Mouse (Mus musculus) limb, embryonic 15.5 days (tissue): Measurements from ENCODE around the gene Dlgap1. TPM values are rescaled to one million over a fixed set of nuclear protein-coding genes. Genes with fewer than 3 reads are reported as not detected.

ENCODE experiments used
- ATAC-seq: fragments of 200-750 bp; cut with Nextera tagmentation; 2 replicates; pipeline ENCODE4 v1.8.0; 2017; ENCODE audit warnings: low read depth, moderate TSS enrichment; ENCODE audit not compliant: insufficient number of reproducible peaks, low FRiP score, low TSS enrichment
- H3K27ac ChIP-seq: fragments of 300-500 bp; sonication (generic); 2 replicates; pipeline ENCODE4 v1.5.1; 2015; ENCODE audit warnings: moderate library complexity, mild to moderate bottlenecking, inconsistent platforms
- H3K27me3 ChIP-seq: fragments of 300-500 bp; sonication (generic); 2 replicates; pipeline ENCODE4 v1.6.1; 2015; ENCODE audit warnings: inconsistent platforms
- H3K36me3 ChIP-seq: fragments of 300-500 bp; sonication (generic); 2 replicates; pipeline ENCODE4 v1.6.1; 2015; ENCODE audit warnings: inconsistent platforms
- H3K4me1 ChIP-seq: fragments of 300-500 bp; sonication (generic); 2 replicates; pipeline ENCODE4 v1.6.1; 2015; ENCODE audit warnings: inconsistent platforms
- H3K4me2 ChIP-seq: fragments of 300-500 bp; sonication (generic); 2 replicates; pipeline ENCODE4 v1.6.1; 2015; ENCODE audit warnings: mild to moderate bottlenecking, inconsistent platforms
- H3K4me3 ChIP-seq: fragments of 300-500 bp; sonication (generic); 2 replicates; pipeline ENCODE4 v1.5.1; 2015; ENCODE audit warnings: mild to moderate bottlenecking, inconsistent platforms
- H3K9ac ChIP-seq: fragments of 300-500 bp; sonication (generic); 2 replicates; pipeline ENCODE4 v1.6.1; 2015; ENCODE audit warnings: inconsistent platforms
- H3K9me3 ChIP-seq: fragments of 300-500 bp; sonication (generic); 2 replicates; pipeline ENCODE4 v1.6.1; 2016; ENCODE audit warnings: inconsistent platforms
- WGBS: fragments of 180-500 bp; shearing (Covaris S2); methylation state at CpG from one replicate; pipeline ENCODE4 v1.1.7; 2015; 5-methylcytosine and 5-hydroxymethylcytosine counted together
- polyA plus RNA-seq: library from polyadenylated mRNA; unstranded; fragments of >200 nt; fragmentation: Nextera tagmentation; extraction: Ambion mirVana; gene quantifications from 2 replicates; pipeline ENCODE4 v1.2.1, GENCODE M21; 2015

Dlgap1 gene
- polyA plus RNA-seq, 1 experiment from 2014 or later: 3.1 TPM

GRCm38 (mm10) chr17:70307418-70308176 is 338.7 kb downstream of the Dlgap1 start:
- no peaks in the 10 kb centered on the region for H3K36me3 ChIP-seq
- H3K27ac ChIP-seq: no peak overlapping the region
- H3K27me3 ChIP-seq: no peaks in the 10 kb centered on the region
- H3K9me3 ChIP-seq: no peaks in the 10 kb centered on the region
- ATAC-seq: no peak
- no peak overlapping the region for H3K4me3 ChIP-seq
- H3K4me1 ChIP-seq: no peaks in the 10 kb centered on the region
- H3K4me2 ChIP-seq: no peak overlapping the region
- 66% methylated on average over 11 of the region's 11 CpGs for WGBS
- H3K9ac ChIP-seq: no peak overlapping the region

GRCm38 (mm10) chr17:70308364-70309231 is 339.7 kb downstream of the Dlgap1 start:
- Histone ChIP-seq H3K36me3 (no peaks in the 10 kb centered on the region), H3K27me3 (no peaks in the 10 kb centered on the region), H3K4me3 (no peak overlapping the region), H3K9me3 (no peaks in the 10 kb centered on the region), H3K9ac (no peak overlapping the region), H3K4me1 (no peaks in the 10 kb centered on the region), H3K4me2 (no peak overlapping the region), H3K27ac (no peak overlapping the region)
- no peak for ATAC-seq
- 71% methylated on average over 22 of the region's 22 CpGs for WGBS

GRCm38 (mm10) chr17:70316327-70316726 is 347.5 kb downstream of the Dlgap1 start:
- H3K9ac ChIP-seq: no peak overlapping the region
- H3K27ac ChIP-seq: no peak overlapping the region
- H3K4me2 ChIP-seq: no peak overlapping the region
- no peak overlapping the region for H3K4me3 ChIP-seq
- WGBS: 74% methylated on average over 5 of the region's 5 CpGs
- H3K36me3 ChIP-seq: no peaks in the 10 kb centered on the region
- no peaks in the 10 kb centered on the region for H3K4me1 ChIP-seq
- no peak for ATAC-seq
- no peaks in the 10 kb centered on the region for H3K9me3 ChIP-seq
- no peaks in the 10 kb centered on the region for H3K27me3 ChIP-seq

- no peaks in the 10 kb centered on the region for H3K4me1 ChIP-seq
- no peak overlapping the region for H3K9ac ChIP-seq
- no peak overlapping the region for H3K4me3 ChIP-seq
- no peaks in the 10 kb centered on the region for H3K36me3 ChIP-seq
- no peak overlapping the region for H3K4me2 ChIP-seq
- no peaks in the 10 kb centered on the region for H3K27me3 ChIP-seq
- ATAC-seq: no peak
- H3K27ac ChIP-seq: no peak overlapping the region
- 87% methylated on average over 7 of the region's 7 CpGs for WGBS
- H3K9me3 ChIP-seq: no peaks in the 10 kb centered on the region
Measured at GRCm38 (mm10) chr17:70317779-70318178, 348.9 kb downstream of the Dlgap1 start.

GRCm38 (mm10) chr17:70321976-70322375 is 353.1 kb downstream of the Dlgap1 start:
- Histone ChIP-seq H3K4me3 (no peak overlapping the region), H3K9ac (no peak overlapping the region)
- WGBS: 79% methylated on average over 6 of the region's 6 CpGs

GRCm38 (mm10) chr17:70333440-70333839 is 364.6 kb downstream of the Dlgap1 start:
- Histone ChIP-seq H3K9ac (no peak overlapping the region), H3K27me3 (no peaks in the 10 kb centered on the region), H3K27ac (no peak overlapping the region), H3K36me3 (no peaks in the 10 kb centered on the region), H3K9me3 (no peaks in the 10 kb centered on the region), H3K4me2 (no peak overlapping the region), H3K4me1 (no peaks in the 10 kb centered on the region), H3K4me3 (no peak overlapping the region)
- no peak for ATAC-seq
- 76% methylated on average over 6 of the region's 6 CpGs for WGBS

More at GRCm38 (mm10) chr17:70321976-70322375, 353.1 kb downstream of the Dlgap1 start:
- Histone ChIP-seq H3K36me3 (no peaks in the 10 kb centered on the region), H3K27ac (no peak overlapping the region), H3K9me3 (no peaks in the 10 kb centered on the region), H3K27me3 (no peaks in the 10 kb centered on the region), H3K4me1 (no peaks in the 10 kb centered on the region), H3K4me2 (no peak overlapping the region)
- ATAC-seq: no peak

GRCm38 (mm10) chr17:70334171-70334570 is 365.3 kb downstream of the Dlgap1 start:
- Histone ChIP-seq H3K9me3 (no peaks in the 10 kb centered on the region), H3K36me3 (no peaks in the 10 kb centered on the region), H3K27ac (no peak overlapping the region), H3K4me3 (no peak overlapping the region), H3K27me3 (no peaks in the 10 kb centered on the region), H3K4me2 (no peak overlapping the region), H3K9ac (no peak overlapping the region), H3K4me1 (no peaks in the 10 kb centered on the region)
- 20% methylated on average over 3 of the region's 3 CpGs for WGBS
- ATAC-seq: no peak

- 85% methylated on average over 7 of the region's 7 CpGs for WGBS
- H3K4me3 ChIP-seq: no peak overlapping the region
- H3K9ac ChIP-seq: no peak overlapping the region
- H3K27me3 ChIP-seq: no peaks in the 10 kb centered on the region
- H3K27ac ChIP-seq: no peak overlapping the region
- H3K4me1 ChIP-seq: peaks cover 7% of the 10 kb centered on the region; the same call in 1 of the 2 replicates
- no peak for ATAC-seq
- no peaks in the 10 kb centered on the region for H3K9me3 ChIP-seq
- H3K36me3 ChIP-seq: no peaks in the 10 kb centered on the region
- no peak overlapping the region for H3K4me2 ChIP-seq
Measured at GRCm38 (mm10) chr17:70339821-70340220, 370.9 kb downstream of the Dlgap1 start.

- H3K4me2 ChIP-seq: no peak overlapping the region
- WGBS: 24% methylated on average over 8 of the region's 8 CpGs
Measured at GRCm38 (mm10) chr17:70341230-70341629, 372.4 kb downstream of the Dlgap1 start.

GRCm38 (mm10) chr17:70341920-70342319 is 373.0 kb downstream of the Dlgap1 start:
- Histone ChIP-seq H3K4me3 (no peak overlapping the region), H3K9ac (no peak overlapping the region), H3K4me2 (no peak overlapping the region), H3K4me1 (peaks cover 7% of the 10 kb centered on the region; the same call in 1 of the 2 replicates), H3K27me3 (no peaks in the 10 kb centered on the region), H3K9me3 (no peaks in the 10 kb centered on the region), H3K36me3 (no peaks in the 10 kb centered on the region), H3K27ac (no peak overlapping the region)
- no peak for ATAC-seq
- WGBS: 53% methylated on average over 6 of the region's 6 CpGs

More at GRCm38 (mm10) chr17:70341230-70341629, 372.4 kb downstream of the Dlgap1 start:
- Histone ChIP-seq H3K27ac (no peak overlapping the region), H3K9ac (no peak overlapping the region), H3K9me3 (no peaks in the 10 kb centered on the region), H3K36me3 (no peaks in the 10 kb centered on the region), H3K4me1 (peaks cover 7% of the 10 kb centered on the region; the same call in 1 of the 2 replicates), H3K4me3 (no peak overlapping the region), H3K27me3 (no peaks in the 10 kb centered on the region)
- ATAC-seq: no peak

GRCm38 (mm10) chr17:70347403-70347802 is 378.5 kb downstream of the Dlgap1 start:
- ATAC-seq: no peak
- no peaks in the 10 kb centered on the region for H3K36me3 ChIP-seq
- no peak overlapping the region for H3K4me2 ChIP-seq
- no peak overlapping the region for H3K4me3 ChIP-seq
- H3K27me3 ChIP-seq: no peaks in the 10 kb centered on the region
- no peak overlapping the region for H3K27ac ChIP-seq
- no peak overlapping the region for H3K9ac ChIP-seq
- 79% methylated on average over 4 of the region's 4 CpGs for WGBS
- H3K9me3 ChIP-seq: no peaks in the 10 kb centered on the region
- no peaks in the 10 kb centered on the region for H3K4me1 ChIP-seq

GRCm38 (mm10) chr17:70363561-70363960 is 394.7 kb downstream of the Dlgap1 start:
- Histone ChIP-seq H3K4me2 (no peak overlapping the region), H3K9me3 (no peaks in the 10 kb centered on the region), H3K27me3 (no peaks in the 10 kb centered on the region), H3K27ac (no peak overlapping the region), H3K4me1 (no peaks in the 10 kb centered on the region), H3K36me3 (no peaks in the 10 kb centered on the region), H3K9ac (no peak overlapping the region), H3K4me3 (no peak overlapping the region)
- ATAC-seq: no peak
- WGBS: 27% methylated on average over 3 of the region's 3 CpGs
